Mouse (Mus musculus): ENCODE results near the gene Disp2. TPM values are rescaled to one million over a fixed set of nuclear protein-coding genes. Genes with fewer than 3 reads are reported as not detected.

Disp2 gene
- polyA plus RNA-seq, 1 experiment from 2014 or later = 0.89 TPM

DNA sequence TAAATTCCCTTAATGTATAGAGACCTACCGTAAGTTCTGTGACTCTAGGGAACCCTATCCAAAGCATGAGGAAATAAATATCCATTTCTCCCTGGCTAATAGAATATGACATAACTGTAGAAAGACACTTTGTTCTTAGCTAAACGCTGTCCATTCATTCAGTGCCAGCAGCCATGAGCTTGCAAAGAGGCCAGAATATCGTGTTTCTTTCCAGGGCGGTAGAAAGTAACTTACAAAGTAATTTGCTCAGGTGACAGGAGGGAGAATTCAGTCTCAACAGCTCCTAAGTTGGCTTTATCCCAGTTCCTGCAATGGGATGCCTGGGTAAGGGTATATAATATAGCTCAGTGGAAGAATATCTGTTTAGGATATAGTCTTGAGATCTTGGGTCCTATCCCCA, 44.9 kb downstream of the Disp2 start:
- peaks cover 68% of the 10 kb centered on the region for H3K36me3 ChIP-seq
- H3K4me1 ChIP-seq = no peaks in the 10 kb centered on the region
- no peaks in the 10 kb centered on the region for H3K9me3 ChIP-seq
- no peak overlapping the region for H3K4me3 ChIP-seq
- ATAC-seq (ENCODE audit: borderline replicate concordance, extremely low read depth, low FRiP score, low TSS enrichment) = no peak
- H3K27me3 ChIP-seq = no peaks in the 10 kb centered on the region
- no peak overlapping the region for H3K4me2 ChIP-seq
- no peak overlapping the region for H3K9ac ChIP-seq
- WGBS = 92% methylated on average over 4 of the region's 4 CpGs
- no peak overlapping the region for H3K27ac ChIP-seq

DNA sequence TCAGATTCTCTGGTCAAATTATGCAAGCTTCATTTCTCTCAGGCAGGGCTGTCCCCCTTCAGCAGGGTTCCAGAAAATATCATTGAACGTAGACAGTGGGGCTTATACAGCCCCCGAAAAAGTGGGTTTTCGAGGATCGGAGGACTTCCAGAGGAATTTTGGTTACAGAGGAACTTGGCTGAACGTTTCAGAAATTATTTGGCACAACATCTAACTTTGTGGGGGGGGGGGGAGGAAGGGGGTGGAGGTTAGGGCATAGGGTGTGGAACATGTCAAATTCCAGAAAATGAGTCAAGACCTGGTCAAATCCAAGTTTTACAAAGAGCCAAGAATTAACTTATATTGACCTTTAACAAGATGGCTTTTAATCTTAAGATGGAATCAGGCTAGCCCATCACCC, 49.6 kb downstream of the Disp2 start:
- H3K9me3 ChIP-seq = no peaks in the 10 kb centered on the region
- H3K27me3 ChIP-seq = no peaks in the 10 kb centered on the region
- H3K9ac ChIP-seq = no peak overlapping the region
- peaks cover 84% of the 10 kb centered on the region for H3K36me3 ChIP-seq
- no peak overlapping the region for H3K4me2 ChIP-seq
- H3K27ac ChIP-seq = no peak overlapping the region
- WGBS = 81% methylated on average over 5 of the region's 5 CpGs
- H3K4me1 ChIP-seq = no peaks in the 10 kb centered on the region
- H3K4me3 ChIP-seq = no peak overlapping the region
- no peak for ATAC-seq (ENCODE audit: borderline replicate concordance, extremely low read depth, low FRiP score, low TSS enrichment)

DNA sequence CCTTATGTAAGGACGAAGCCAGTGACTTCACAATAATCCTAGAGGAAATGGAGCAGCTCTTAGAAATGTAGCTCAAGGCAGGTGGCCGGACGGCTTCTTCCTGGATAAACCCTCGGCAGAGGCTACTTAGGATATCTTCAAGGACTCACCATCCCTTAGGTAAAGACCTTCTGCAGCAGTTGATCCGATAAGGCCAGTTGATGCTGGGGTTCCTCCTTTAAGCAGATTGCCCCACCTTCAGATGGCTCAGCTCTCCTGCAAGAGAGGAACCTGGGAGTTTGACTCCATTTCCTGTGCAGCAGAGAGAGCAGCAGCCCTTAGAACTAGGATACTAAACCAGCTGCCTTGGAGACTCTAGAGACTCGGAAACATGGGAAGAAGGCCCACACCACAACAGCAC, 54.5 kb downstream of the Disp2 start:
- H3K9me3 ChIP-seq = no peaks in the 10 kb centered on the region
- no peak overlapping the region for H3K9ac ChIP-seq
- no peak for ATAC-seq (ENCODE audit: borderline replicate concordance, extremely low read depth, low FRiP score, low TSS enrichment)
- no peak overlapping the region for H3K27ac ChIP-seq
- H3K4me1 ChIP-seq = no peaks in the 10 kb centered on the region
- H3K27me3 ChIP-seq = no peaks in the 10 kb centered on the region
- WGBS = 92% methylated on average over 6 of the region's 6 CpGs
- no peak overlapping the region for H3K4me3 ChIP-seq
- H3K4me2 ChIP-seq = no peak overlapping the region
- H3K36me3 ChIP-seq = peaks cover 59% of the 10 kb centered on the region

DNA sequence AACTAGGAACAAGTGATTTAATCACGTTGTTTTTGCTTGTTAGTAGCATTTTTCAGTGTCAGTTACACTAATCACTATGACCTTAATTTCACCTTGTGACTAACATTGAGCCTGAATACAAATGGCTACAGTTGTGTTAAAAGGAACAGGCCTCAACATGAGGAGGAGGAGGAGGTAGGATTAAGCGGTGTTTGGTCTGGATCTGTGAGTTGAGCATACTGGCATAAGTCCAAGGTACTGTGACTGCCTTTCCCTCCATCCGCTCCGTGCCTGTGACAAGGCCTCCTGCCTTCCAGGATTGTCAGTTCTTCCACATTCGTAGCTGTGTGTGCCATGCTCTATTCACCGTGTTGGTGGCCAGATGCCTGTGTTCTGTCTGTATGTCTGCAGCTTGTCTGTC, 55.6 kb downstream of the Disp2 start:
- peaks cover 48% of the 10 kb centered on the region for H3K36me3 ChIP-seq
- H3K27me3 ChIP-seq = no peaks in the 10 kb centered on the region
- no peak for ATAC-seq (ENCODE audit: borderline replicate concordance, extremely low read depth, low FRiP score, low TSS enrichment)
- H3K4me1 ChIP-seq = no peaks in the 10 kb centered on the region
- H3K9ac ChIP-seq = no peak overlapping the region
- H3K4me2 ChIP-seq = no peak overlapping the region
- H3K27ac ChIP-seq = no peak overlapping the region
- no peak overlapping the region for H3K4me3 ChIP-seq
- H3K9me3 ChIP-seq = no peaks in the 10 kb centered on the region
- WGBS = 68% methylated on average over 6 of the region's 6 CpGs

DNA sequence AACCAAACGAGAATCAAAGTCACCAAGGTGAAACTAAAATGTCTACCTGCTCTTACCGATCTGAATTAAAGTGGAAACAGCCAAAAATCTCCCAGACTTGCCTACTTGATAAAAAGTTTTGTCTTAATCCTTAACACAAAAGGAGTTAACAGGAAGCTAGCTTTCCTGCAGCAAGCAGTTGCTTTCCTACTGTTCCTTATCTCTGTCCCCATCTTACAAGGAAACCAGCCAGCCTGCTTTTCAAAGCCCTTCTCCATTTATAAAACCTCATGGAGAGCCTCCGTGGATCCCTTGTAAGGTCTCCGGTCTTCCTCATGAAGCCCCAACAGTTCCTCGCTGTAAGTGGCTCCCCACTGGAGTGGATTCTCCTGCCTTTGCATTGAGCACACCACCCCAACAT, 58.8 kb downstream of the Disp2 start:
- no peaks in the 10 kb centered on the region for H3K9me3 ChIP-seq
- H3K4me2 ChIP-seq = no peak overlapping the region
- no peaks in the 10 kb centered on the region for H3K4me1 ChIP-seq
- peaks cover 18% of the 10 kb centered on the region for H3K36me3 ChIP-seq
- no peak overlapping the region for H3K9ac ChIP-seq
- no peak for ATAC-seq (ENCODE audit: borderline replicate concordance, extremely low read depth, low FRiP score, low TSS enrichment)
- no peak overlapping the region for H3K4me3 ChIP-seq
- H3K27me3 ChIP-seq = no peaks in the 10 kb centered on the region
- WGBS = 28% methylated on average over 5 of the region's 5 CpGs
- no peak overlapping the region for H3K27ac ChIP-seq

DNA sequence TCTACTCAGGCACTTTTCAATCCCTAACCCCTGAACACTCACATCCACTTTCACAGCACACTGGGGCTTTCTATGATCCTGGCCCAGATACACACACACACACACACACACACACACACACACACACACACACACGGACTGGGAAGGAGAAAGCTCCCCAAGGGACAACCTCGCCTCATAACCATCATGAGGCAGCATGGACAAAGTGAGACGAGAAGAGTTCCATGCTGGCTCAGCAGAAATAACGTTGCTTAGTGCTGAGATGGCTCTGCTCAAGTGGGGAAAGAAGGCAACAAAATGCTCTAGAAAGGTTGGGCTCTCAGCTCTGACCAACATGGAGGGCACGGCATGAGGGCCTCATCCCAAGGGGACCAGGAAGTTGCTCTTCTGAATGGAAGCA, 61.7 kb downstream of the Disp2 start:
- Histone ChIP-seq H3K36me3 (no peaks in the 10 kb centered on the region), H3K27ac (no peak overlapping the region), H3K9ac (no peak overlapping the region), H3K4me2 (no peak overlapping the region), H3K4me1 (peaks cover 2% of the 10 kb centered on the region; the same call in 1 of the 2 replicates), H3K9me3 (no peaks in the 10 kb centered on the region), H3K4me3 (no peak overlapping the region), H3K27me3 (no peaks in the 10 kb centered on the region)
- WGBS = 57% methylated on average over 5 of the region's 5 CpGs
- ATAC-seq (ENCODE audit: borderline replicate concordance, extremely low read depth, low FRiP score, low TSS enrichment) = no peak

DNA sequence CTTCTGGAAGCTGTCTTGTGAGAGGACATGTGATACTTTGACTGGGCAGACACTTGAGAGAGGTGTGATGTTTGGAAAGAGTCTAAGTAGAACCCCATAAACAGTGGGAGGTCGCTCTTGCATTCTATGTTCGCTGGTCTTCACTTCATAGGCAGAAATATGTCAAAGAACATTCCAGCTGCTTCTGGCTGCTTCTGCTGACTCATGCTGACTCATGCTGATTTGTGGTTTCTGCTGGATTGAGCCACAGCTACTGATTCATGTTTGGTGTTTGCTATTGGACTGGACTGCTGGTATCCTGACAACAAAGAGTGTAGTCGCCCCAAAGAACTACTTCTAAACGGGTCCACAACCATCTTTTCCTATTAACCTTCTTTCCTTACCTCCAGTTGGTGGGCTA, 62.3 kb downstream of the Disp2 start:
- Histone ChIP-seq H3K9ac (no peak overlapping the region), H3K36me3 (no peaks in the 10 kb centered on the region), H3K4me3 (no peak overlapping the region), H3K9me3 (no peaks in the 10 kb centered on the region), H3K4me2 (no peak overlapping the region), H3K27ac (no peak overlapping the region), H3K27me3 (no peaks in the 10 kb centered on the region), H3K4me1 (peaks cover 3% of the 10 kb centered on the region; the same call in 1 of the 2 replicates)
- no peak for ATAC-seq (ENCODE audit: borderline replicate concordance, extremely low read depth, low FRiP score, low TSS enrichment)
- WGBS = 75% methylated on average over 4 of the region's 4 CpGs

DNA sequence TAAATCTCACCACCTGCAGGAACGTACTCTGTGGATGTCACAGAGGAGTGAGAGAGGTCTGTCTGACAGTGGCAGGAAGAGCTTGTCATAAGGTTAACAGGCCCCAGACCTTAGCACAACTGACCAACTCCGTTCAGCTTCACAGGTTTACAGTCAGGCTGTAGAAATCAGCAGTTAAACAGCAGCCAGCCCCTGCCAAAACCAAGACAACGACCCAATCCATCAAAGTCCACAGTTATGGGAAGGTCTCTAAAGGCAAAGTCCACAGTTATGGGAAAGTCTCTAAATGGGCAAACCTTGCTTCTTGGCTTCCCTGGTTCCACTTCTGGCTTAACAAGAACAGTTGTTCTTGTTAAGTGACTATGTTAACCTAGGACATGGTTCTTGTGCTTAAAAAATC, 64.9 kb downstream of the Disp2 start:
- Histone ChIP-seq H3K9ac (no peak overlapping the region), H3K9me3 (no peaks in the 10 kb centered on the region), H3K36me3 (no peaks in the 10 kb centered on the region), H3K4me3 (no peak overlapping the region), H3K27me3 (no peaks in the 10 kb centered on the region), H3K4me2 (no peak overlapping the region), H3K27ac (no peak overlapping the region), H3K4me1 (peaks cover 3% of the 10 kb centered on the region; the same call in 1 of the 2 replicates)
- 78% methylated on average over 3 of the region's 3 CpGs for WGBS
- ATAC-seq (ENCODE audit: borderline replicate concordance, extremely low read depth, low FRiP score, low TSS enrichment) = no peak

DNA sequence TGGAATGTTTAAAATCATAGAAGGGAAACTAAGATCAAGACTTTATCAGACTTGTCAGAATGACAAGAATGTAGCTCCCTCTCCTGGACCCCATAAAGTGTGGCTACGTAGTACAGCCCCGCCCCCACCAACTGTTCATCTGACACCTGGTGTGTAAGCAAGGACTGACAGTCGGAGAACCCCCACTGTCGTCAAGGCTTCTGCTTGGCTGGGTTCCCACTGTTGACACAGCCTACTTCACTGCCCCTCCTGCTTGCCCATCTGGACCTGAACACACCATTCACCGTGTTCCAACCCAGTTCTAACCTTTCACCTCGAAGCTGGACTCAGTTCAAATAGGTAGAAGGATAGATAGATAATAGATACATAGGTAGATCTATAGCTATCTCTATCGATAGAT, 66.7 kb downstream of the Disp2 start:
- Histone ChIP-seq H3K9me3 (no peaks in the 10 kb centered on the region), H3K4me1 (peaks cover 3% of the 10 kb centered on the region; the same call in 1 of the 2 replicates), H3K27ac (no peak overlapping the region), H3K27me3 (no peaks in the 10 kb centered on the region), H3K4me3 (no peak overlapping the region), H3K9ac (no peak overlapping the region), H3K4me2 (no peak overlapping the region), H3K36me3 (no peaks in the 10 kb centered on the region)
- no peak for ATAC-seq (ENCODE audit: borderline replicate concordance, extremely low read depth, low FRiP score, low TSS enrichment)
- 32% methylated on average over 7 of the region's 7 CpGs for WGBS

DNA sequence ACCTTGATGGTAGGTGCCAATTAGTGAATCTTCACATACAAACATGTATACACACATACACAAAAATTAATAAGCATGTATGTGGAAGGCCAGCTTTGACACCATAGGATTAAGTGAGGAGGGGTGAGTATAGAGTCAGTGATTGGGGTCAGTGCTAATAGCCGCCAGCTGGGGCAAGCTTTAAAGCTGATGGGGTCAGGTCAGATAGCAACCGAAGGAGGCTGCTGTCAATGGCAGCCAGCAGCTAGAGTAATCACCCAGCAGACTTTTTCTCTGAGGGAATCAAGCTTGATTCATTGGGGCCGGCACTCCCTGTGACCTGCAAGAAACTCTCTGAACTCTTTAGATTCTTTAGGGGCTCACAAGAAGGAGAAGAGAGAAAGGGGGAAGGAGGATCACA, 72.2 kb downstream of the Disp2 start:
- no peak for ATAC-seq (ENCODE audit: borderline replicate concordance, extremely low read depth, low FRiP score, low TSS enrichment)
- 32% methylated on average over 3 of the region's 3 CpGs for WGBS
- H3K9me3 ChIP-seq = no peaks in the 10 kb centered on the region
- H3K4me1 ChIP-seq = no peaks in the 10 kb centered on the region
- H3K27ac ChIP-seq = no peak overlapping the region
- no peaks in the 10 kb centered on the region for H3K27me3 ChIP-seq
- no peak overlapping the region for H3K9ac ChIP-seq
- no peak overlapping the region for H3K4me2 ChIP-seq
- H3K4me3 ChIP-seq = no peak overlapping the region
- no peaks in the 10 kb centered on the region for H3K36me3 ChIP-seq

Other genes with a start within 250 kb of the Disp2 start
- 5.5 and 8.5 TPM in 2 replicates for gene Bmf, start 230.0 kb upstream of the Disp2 start, polyA plus RNA-seq (2015; fragmentation: Nextera tagmentation; extraction: Ambion mirVana)
- gene Bub1b, start 181.5 kb upstream of the Disp2 start, polyA plus RNA-seq (2015; fragmentation: Nextera tagmentation; extraction: Ambion mirVana) = 114 and 115 TPM in 2 replicates
- gene Pak6, start 116.4 kb upstream of the Disp2 start, polyA plus RNA-seq (2015; fragmentation: Nextera tagmentation; extraction: Ambion mirVana) = 1.6 and 2.2 TPM in 2 replicates
- gene Ankrd63, start 75.8 kb upstream of the Disp2 start, polyA plus RNA-seq (2015; fragmentation: Nextera tagmentation; extraction: Ambion mirVana) = 0.10 and 0.12 TPM in 2 replicates
- gene Plcb2, start 51.3 kb upstream of the Disp2 start, polyA plus RNA-seq (2015; fragmentation: Nextera tagmentation; extraction: Ambion mirVana) = 1.5 and 2.5 TPM in 2 replicates
- 18.3 and 18.4 TPM in 2 replicates for gene Inafm2, start 34.0 kb upstream of the Disp2 start, polyA plus RNA-seq (2015; fragmentation: Nextera tagmentation; extraction: Ambion mirVana)
- gene Ccdc9b, start 17.1 kb upstream of the Disp2 start, polyA plus RNA-seq (2015; fragmentation: Nextera tagmentation; extraction: Ambion mirVana) = 0.98 and 1.2 TPM in 2 replicates
- not detected in 2 replicates for gene Phgr1, start 7.0 kb upstream of the Disp2 start, polyA plus RNA-seq (2015; fragmentation: Nextera tagmentation; extraction: Ambion mirVana)
- 134 TPM in 2 replicates for gene Knstrn, start 34.3 kb downstream of the Disp2 start, polyA plus RNA-seq (2015; fragmentation: Nextera tagmentation; extraction: Ambion mirVana)
- 76.1 and 86.2 TPM in 2 replicates for gene Ivd, start 82.2 kb downstream of the Disp2 start, polyA plus RNA-seq (2015; fragmentation: Nextera tagmentation; extraction: Ambion mirVana)
- gene Bahd1, start 120.7 kb downstream of the Disp2 start, polyA plus RNA-seq (2015; fragmentation: Nextera tagmentation; extraction: Ambion mirVana) = 3.6 and 4.3 TPM in 2 replicates
- gene Chst14, start 146.8 kb downstream of the Disp2 start, polyA plus RNA-seq (2015; fragmentation: Nextera tagmentation; extraction: Ambion mirVana) = 31.7 and 35.2 TPM in 2 replicates
- gene Ccdc32, start 249.7 kb downstream of the Disp2 start, polyA plus RNA-seq (2015; fragmentation: Nextera tagmentation; extraction: Ambion mirVana) = 22.7 and 24.3 TPM in 2 replicates